Mouse (Mus musculus) CH12.LX (cell line): Measurements from ENCODE around the gene Pcgf3. TPM values are rescaled to one million over a fixed set of nuclear protein-coding genes. Genes with fewer than 3 reads are reported as not detected.

ENCODE experiments used
- DNase-seq: peaks from one replicate; pipeline ENCODE4 v3.0.0-alpha.2; 2013; ENCODE audit errors: extremely low read depth
- H3K27ac ChIP-seq: 2 replicates; pipeline ENCODE4 v1.5.1; 2012; ENCODE audit warnings: low read depth, mild to moderate bottlenecking, control low read depth, moderate library complexity; ENCODE audit not compliant: insufficient read depth
- H3K27me3 ChIP-seq: replicated peaks from 2 replicates; pipeline ENCODE3; 2012; ENCODE audit warnings: inconsistent platforms
- H3K36me3 ChIP-seq, 2 experiments: replicated peaks in 1 of 2; 2 replicates each; pipeline versions ENCODE3 to v1.6.1; 2012; ENCODE audit warnings: inconsistent platforms in 1 of 2, low read length in 1 of 2, mild to moderate bottlenecking in 1 of 2, mixed read lengths in 1 of 2, moderate library complexity in 1 of 2; ENCODE audit not compliant: control insufficient read depth in 1 of 2, insufficient read depth in 1 of 2
- H3K4me1 ChIP-seq, 2 experiments: 2 replicates each; pipeline ENCODE4 v1.6.1; 2012; ENCODE audit warnings: inconsistent platforms in 1 of 2, moderate library complexity in 1 of 2; ENCODE audit not compliant: insufficient read depth in 2 of 2, control insufficient read depth in 1 of 2
- H3K4me2 ChIP-seq: 2 replicates; pipeline ENCODE4 v1.6.1; 2012; ENCODE audit warnings: low read depth, mild to moderate bottlenecking, control low read depth; ENCODE audit not compliant: poor library complexity, insufficient read depth, severe bottlenecking
- H3K4me3 ChIP-seq, 3 experiments: fragments of 150-350 bp in 1 of 3; sonication (generic) in 1 of 3; replicated peaks in 1 of 3; 2 replicates each; pipeline versions ENCODE3 to v1.5.1; 2011 to 2012; ENCODE audit warnings: low read depth in 2 of 3, low read length in 2 of 3, mild to moderate bottlenecking in 2 of 3, moderate library complexity in 2 of 3, control low read depth in 1 of 3, improper control_type of control experiment in 1 of 3, inconsistent platforms in 1 of 3, mixed read lengths in 1 of 3; ENCODE audit not compliant: poor library complexity in 1 of 3
- H3K79me2 ChIP-seq: replicated peaks from 2 replicates; pipeline ENCODE4 v1.6.1; 2012; ENCODE audit warnings: mild to moderate bottlenecking, moderate library complexity; ENCODE audit not compliant: control insufficient read depth, poor library complexity, insufficient read depth, severe bottlenecking; ENCODE audit errors: extremely low read depth
- H3K9ac ChIP-seq: 2 replicates; pipeline ENCODE4 v1.6.1; 2012; ENCODE audit warnings: low read depth, mild to moderate bottlenecking, control low read depth, moderate library complexity; ENCODE audit not compliant: insufficient read depth
- H3K9me3 ChIP-seq: replicated peaks from 2 replicates; pipeline ENCODE3; 2012; ENCODE audit warnings: low read length, inconsistent platforms, mixed read lengths
- CTCF ChIP-seq, 2 experiments: IDR thresholded peaks in 1 of 2; conservative IDR thresholded peaks in 1 of 2; 2 replicates each; pipeline ENCODE4 v1.5.1; 2011 to 2012; ENCODE audit warnings: low read depth in 2 of 2, low read length in 2 of 2, improper control_type of control experiment in 1 of 2, inconsistent platforms in 1 of 2, mild to moderate bottlenecking in 1 of 2, moderate library complexity in 1 of 2
- E2F4 ChIP-seq: IDR thresholded peaks from 2 replicates; pipeline ENCODE4 v1.6.1; 2011; ENCODE audit warnings: low read depth, low read length, improper control_type of control experiment; ENCODE audit not compliant: insufficient replicate concordance
- ELF1 ChIP-seq: IDR thresholded peaks from 2 replicates; pipeline ENCODE4 v1.6.1; 2014; ENCODE audit warnings: low read depth, mild to moderate bottlenecking, inconsistent platforms, low read length, improper control_type of control experiment
- ETS1 ChIP-seq: conservative IDR thresholded peaks from 2 replicates; pipeline ENCODE4 v1.6.1; 2012; ENCODE audit warnings: low read depth, mild to moderate bottlenecking, inconsistent platforms, low read length, improper control_type of control experiment, moderate library complexity
- GABPA ChIP-seq: IDR thresholded peaks from 2 replicates; pipeline ENCODE4 v1.6.1; 2012; ENCODE audit warnings: low read depth, low read length, improper control_type of control experiment, inconsistent platforms; ENCODE audit not compliant: insufficient replicate concordance
- JUND ChIP-seq: conservative IDR thresholded peaks from 2 replicates; pipeline ENCODE4 v1.6.1; 2011; ENCODE audit warnings: low read depth, low read length, improper control_type of control experiment
- KAT2A ChIP-seq: IDR thresholded peaks from 2 replicates; pipeline ENCODE4 v1.6.1; 2012; ENCODE audit warnings: low read length, improper control_type of control experiment, inconsistent platforms; ENCODE audit not compliant: insufficient replicate concordance
- MAZ ChIP-seq: IDR thresholded peaks from 2 replicates; pipeline ENCODE4 v1.6.1; 2012; ENCODE audit warnings: low read depth, mild to moderate bottlenecking, inconsistent platforms, low read length, improper control_type of control experiment, moderate library complexity
- MXI1 ChIP-seq: IDR thresholded peaks from 2 replicates; pipeline ENCODE4 v1.6.1; 2011; ENCODE audit warnings: mild to moderate bottlenecking, low read depth, low read length, improper control_type of control experiment
- MYC ChIP-seq: IDR thresholded peaks from 2 replicates; pipeline ENCODE4 v1.6.1; 2011; ENCODE audit warnings: low read depth, mild to moderate bottlenecking, improper control_type of control experiment, low read length
- NRF1 ChIP-seq: IDR thresholded peaks from 2 replicates; pipeline ENCODE4 v1.6.1; 2014; ENCODE audit warnings: low read depth, mild to moderate bottlenecking, inconsistent platforms, low read length, improper control_type of control experiment, moderate library complexity
- SIN3A ChIP-seq: IDR thresholded peaks from 2 replicates; pipeline ENCODE4 v1.6.1; 2012; ENCODE audit warnings: low read length, improper control_type of control experiment, inconsistent platforms
- SMC3 ChIP-seq: IDR thresholded peaks from 2 replicates; pipeline ENCODE4 v1.6.1; 2011; ENCODE audit warnings: low read depth, low read length, improper control_type of control experiment
- TCF12 ChIP-seq: IDR thresholded peaks from 2 replicates; pipeline ENCODE4 v1.6.1; 2014; ENCODE audit warnings: low read depth, mild to moderate bottlenecking, inconsistent platforms, low read length, improper control_type of control experiment
- UBTF ChIP-seq: IDR thresholded peaks from 2 replicates; pipeline ENCODE4 v1.6.1; 2012; ENCODE audit warnings: low read depth, mild to moderate bottlenecking, inconsistent platforms, low read length, improper control_type of control experiment, moderate library complexity
- USF1 ChIP-seq: IDR thresholded peaks from 2 replicates; pipeline ENCODE4 v1.6.1; 2014; ENCODE audit warnings: low read depth, mild to moderate bottlenecking, inconsistent platforms, low read length, improper control_type of control experiment
- ZC3H11A ChIP-seq: IDR thresholded peaks from 2 replicates; pipeline ENCODE4 v1.6.1; 2012; ENCODE audit warnings: low read depth, mild to moderate bottlenecking, inconsistent platforms, low read length, improper control_type of control experiment
- ZMIZ1 ChIP-seq: IDR thresholded peaks from 2 replicates; pipeline ENCODE4 v1.6.1; 2012; ENCODE audit warnings: low read depth, mild to moderate bottlenecking, inconsistent platforms, low read length, improper control_type of control experiment
- ZNF384 ChIP-seq: IDR thresholded peaks from 2 replicates; pipeline ENCODE4 v1.6.1; 2012; ENCODE audit warnings: low read depth, low read length, improper control_type of control experiment, inconsistent platforms
- dilution Hi-C: fragments of 300-500 bp; cut with MboI; formaldehyde crosslinking; loops from 2 replicates; pipeline ENCODE4 v1.14.3; 2020; ENCODE audit warnings: low sequenced_read_pairs; ENCODE audit not compliant: extremely low pct_unique_long_range_greater_than_20kb, extremely low pct_ligation_motif_present
- in situ Hi-C: fragments of 300-500 bp; cut with MboI; formaldehyde crosslinking; loops from 3 replicates; pipeline ENCODE4 v1.14.3; 2019; ENCODE audit warnings: low sequenced_read_pairs, low pct_ligation_motif_present, low pct_unique_long_range_greater_than_20kb, mixed read lengths
- polyA plus RNA-seq: library from polyadenylated mRNA; unstranded; fragments of >175 nt; gene quantifications from 2 replicates; pipeline ENCODE4 v1.2.1, GENCODE M21; 2012; ENCODE audit warnings: low read depth; ENCODE audit not compliant: insufficient read length
- total RNA-seq, 2 experiments: library from RNA; depleted of rRNA; stranded (reverse); fragments of 300-350 nt in 1 of 2; fragments of >200 nt in 1 of 2; gene quantifications; 2 replicates each; pipeline ENCODE4 v1.2.3; 2012 to 2014

Gene Pcgf3
- total and polyA plus RNA-seq, 3 experiments, result 5.5 to 18.8 (median 6.0) TPM

DNA sequence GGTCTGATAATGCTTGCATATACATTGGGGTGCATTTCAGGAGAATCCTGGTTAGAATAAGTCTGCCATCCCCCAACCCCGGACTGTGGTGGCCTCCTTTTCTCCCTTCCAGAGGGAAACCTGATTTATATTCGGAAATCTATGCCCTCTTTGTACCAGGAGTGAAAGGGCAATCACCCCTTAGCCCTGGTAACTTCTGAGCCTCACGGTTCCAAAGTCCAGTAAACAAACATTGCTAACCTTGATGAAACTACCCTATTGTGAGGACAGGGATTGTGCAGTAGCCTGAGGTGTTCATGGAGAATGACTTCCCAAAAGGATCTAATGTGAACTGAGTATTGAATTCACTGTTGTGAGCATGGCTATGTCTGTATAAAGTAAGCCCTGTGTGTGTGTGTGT, 6.9 kb upstream of the Pcgf3 start:
- H3K4me1 ChIP-seq, result no peaks in the 10 kb centered on the region
- no peak for TF ChIP-seq SMC3
- TF ChIP-seq ZMIZ1, result no peak
- no peak for TF ChIP-seq JUND
- TF ChIP-seq ZNF384, result no peak
- TF ChIP-seq KAT2A, result no peak
- no peak for TF ChIP-seq MAZ
- TF ChIP-seq CTCF (conservative IDR thresholded peaks at IDR 0.05 in 1 of 2, IDR thresholded peaks at IDR 0.05 in 1 of 2; ENCODE audit: low read depth in 2 of 2, low read length in 2 of 2), result no peak
- TF ChIP-seq USF1, result no peak
- no peak for TF ChIP-seq UBTF
- no peak for TF ChIP-seq GABPA
- no peak for TF ChIP-seq SIN3A
- TF ChIP-seq MYC, result no peak
- TF ChIP-seq, all 38 proteins: peak for 0
- no peak overlapping the region for H3K4me2 ChIP-seq
- no peak overlapping the region for H3K9ac ChIP-seq
- no peak overlapping the region for H3K4me3 ChIP-seq
- peaks cover 17% of the 10 kb centered on the region for H3K27me3 ChIP-seq
- no peaks in the 10 kb centered on the region for H3K36me3 ChIP-seq
- no peaks in the 10 kb centered on the region for H3K79me2 ChIP-seq
- H3K9me3 ChIP-seq, result no peaks in the 10 kb centered on the region
- no peak overlapping the region for H3K27ac ChIP-seq
- in situ Hi-C loops (no loop called here), dilution Hi-C loops (no loop called here)
- no peak for DNase-seq

DNA sequence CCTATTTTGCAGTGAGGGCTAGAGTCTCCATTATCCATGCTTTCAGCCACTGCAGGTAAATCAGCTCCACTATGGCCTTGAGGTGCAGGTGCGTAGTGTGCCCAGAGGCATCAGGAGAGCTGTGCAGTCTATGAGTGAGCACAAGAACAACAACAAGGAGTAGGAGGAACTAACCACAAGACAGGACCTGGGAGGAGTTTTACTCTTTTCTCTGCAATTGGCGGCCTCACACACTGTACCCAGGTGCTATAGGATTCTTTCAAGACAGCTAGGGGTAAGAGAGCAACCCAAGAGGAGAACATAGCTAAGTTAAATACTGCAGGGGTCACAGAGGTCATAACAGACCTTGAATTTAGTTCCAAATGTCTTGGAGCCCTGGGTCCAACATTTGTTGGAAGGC, 2.3 kb upstream of the Pcgf3 start:
- Histone ChIP-seq H3K9me3 (no peaks in the 10 kb centered on the region), H3K4me1 (peaks cover 8 to 22% of the 10 kb centered on the region in 2 experiments), H3K27ac (no peak overlapping the region), H3K36me3 (peaks cover 0 to 2% of the 10 kb centered on the region in 2 experiments), H3K79me2 (peaks cover 24% of the 10 kb centered on the region), H3K27me3 (peaks cover 29% of the 10 kb centered on the region), H3K9ac (no peak overlapping the region), H3K4me2 (no peak overlapping the region), H3K4me3 (no peak overlapping the region)
- in situ Hi-C loops, result no loop called here
- no peak for DNase-seq
- dilution Hi-C loops, result no loop called here
- no peak for TF ChIP-seq ZC3H11A
- TF ChIP-seq MXI1, result no peak
- TF ChIP-seq SIN3A, result no peak
- no peak for TF ChIP-seq ETS1
- TF ChIP-seq ELF1, result no peak
- no peak for TF ChIP-seq E2F4
- TF ChIP-seq TCF12, result no peak
- no peak for TF ChIP-seq NRF1
